Comparison of ENCODE assay signal across 14 mouse cellular contexts in the genomic region with DNA sequence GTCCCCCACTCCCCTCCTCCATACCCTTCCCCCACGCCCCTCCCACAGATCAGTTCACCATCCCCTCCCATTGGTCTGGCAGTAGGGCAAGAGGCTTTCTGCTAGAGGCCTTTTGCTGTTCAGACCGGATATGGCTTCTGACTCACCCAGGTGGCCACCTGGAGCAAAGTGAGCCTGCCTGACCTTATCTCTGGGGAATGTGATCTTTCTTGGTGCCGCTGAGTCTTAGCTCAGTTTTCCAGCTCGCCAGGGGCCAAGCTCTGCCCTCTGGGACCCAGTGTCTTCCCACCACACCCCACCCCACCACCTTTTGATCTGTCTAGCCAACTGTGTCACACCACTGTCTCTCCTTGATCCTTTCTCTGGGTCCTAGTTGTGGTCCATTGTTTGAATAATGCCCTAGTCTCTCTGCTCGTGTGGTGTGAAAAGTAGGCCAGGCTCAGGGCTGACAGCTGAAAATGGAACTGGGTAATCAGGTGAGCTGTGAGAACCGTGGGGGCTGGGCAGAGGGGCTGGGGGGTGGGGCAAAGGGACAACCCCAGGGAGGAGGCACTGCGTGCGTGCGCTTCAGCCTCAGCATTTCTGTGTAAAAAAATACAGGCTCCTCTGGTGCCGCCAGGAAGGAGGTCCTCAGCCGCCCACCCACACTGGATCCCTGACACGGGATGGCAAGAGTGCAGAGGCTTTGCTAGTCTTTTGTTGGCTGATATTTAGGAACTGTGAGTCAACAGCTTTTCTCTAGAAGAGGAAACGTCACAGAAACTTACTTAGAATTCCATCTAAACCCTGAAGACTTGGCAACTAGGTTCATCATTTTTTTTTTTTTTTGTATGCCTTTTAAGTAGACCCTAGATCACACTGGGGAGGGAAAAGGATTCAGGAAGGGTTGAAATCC. TPM values are rescaled to one million over a fixed set of nuclear protein-coding genes. Genes with fewer than 3 reads are reported as not detected.
DNase-seq lines count a peak whose midpoint lies in the region; ATAC-seq and TF ChIP-seq lines count a peak whose summit lies in the region.
"Had no signal": no experiment of that assay in that cellular context is flagged by ENCODE, and none has a peak within 500 bp of the region (broad histone marks: within the 10 kb centered on the region; RNA-seq: fewer than 3 reads in every experiment).

No protein-coding gene starts in this region.

- DNase-seq in kidney, adult 8-10 months: no peak
- peak; percentile 29 for DNase-seq in CD4-positive, CD25-positive, alpha-beta regulatory T cell, adult 2 months (ENCODE audit: low read depth, low spot score)
- DNase-seq in ES-E14 (ENCODE audit: low read depth, low spot score): peak; percentile 54
- no peak for DNase-seq in ovary, adult 18-20 months (ENCODE audit: low spot score)
- no peak for DNase-seq in layer of hippocampus, adult 9-10 months (ENCODE audit: low spot score)
- no peak for DNase-seq in spleen, postnatal 10 days (ENCODE audit: low spot score in 2 of 2)
- DNase-seq: cerebellum, adult 9-11 months; heart, adult 11 months had no signal

- ATAC-seq in kidney, embryonic 14.5 days (ENCODE audit: low FRiP score, low TSS enrichment): peak; percentile 59; the same call in 1 of the 2 replicates
- peak; percentile 51 for ATAC-seq in intestine, embryonic 16.5 days

- no peaks in the 10 kb centered on the region for H3K27me3 ChIP-seq in kidney, embryonic 14.5 days (ENCODE audit: control insufficient read depth, insufficient read depth, low read length)
- H3K27me3 ChIP-seq in intestine, embryonic 16.5 days (replicated peaks; ENCODE audit: control insufficient read depth, insufficient read depth, low read length): no peaks in the 10 kb centered on the region
- H3K27me3 ChIP-seq: embryonic facial prominence, embryonic 12.5 days; limb, embryonic 15.5 days had no signal

- H3K4me1 ChIP-seq in kidney, embryonic 14.5 days (ENCODE audit: control insufficient read depth, insufficient read depth, low read length): no peaks in the 10 kb centered on the region
- H3K4me1 ChIP-seq in ES-E14 (ENCODE audit: control insufficient read depth in 2 of 2, insufficient read depth in 2 of 2, low read length in 2 of 2, poor library complexity in 1 of 2): peaks cover 0 to 15% of the 10 kb centered on the region in 2 experiments; a peak in 1 of 4 replicates
- peaks cover 4% of the 10 kb centered on the region; the same call in 1 of the 2 replicates for H3K4me1 ChIP-seq in intestine, embryonic 16.5 days (ENCODE audit: control insufficient read depth, insufficient read depth, low read length)

- WGBS in kidney, embryonic 14.5 days: 32% methylated on average over 13 of the region's 13 CpGs
- WGBS in intestine, embryonic 16.5 days: 51% methylated on average over 13 of the region's 13 CpGs

- in situ Hi-C loops in ES-E14 (cut with MboI; ENCODE audit: low sequenced_read_pairs in 2 of 2, unreplicated experiment in 2 of 2): no loop called here

- H3K36me3 ChIP-seq in kidney, embryonic 14.5 days (ENCODE audit: control insufficient read depth, insufficient read depth, low read length): peaks cover 13% of the 10 kb centered on the region; the same call in 1 of the 2 replicates
- 0 out of 2 replicates have a peak, but pooled peaks cover 2% of the 10 kb centered on the region for H3K36me3 ChIP-seq in ES-E14 (ENCODE audit: control insufficient read depth, insufficient read depth, low read length, poor library complexity, severe bottlenecking)
- no peaks in the 10 kb centered on the region; the same call in 1 of the 2 replicates for H3K36me3 ChIP-seq in intestine, embryonic 16.5 days (ENCODE audit: control insufficient read depth, insufficient read depth, low read length)

- no peak overlapping the region for H3K27ac ChIP-seq in kidney, embryonic 14.5 days (ENCODE audit: low read depth, low read length)
- peak overlapping the region; percentile 46 for H3K27ac ChIP-seq in ES-E14 (ENCODE audit: insufficient read depth, low read depth, low read length, poor library complexity, severe bottlenecking)
- H3K27ac ChIP-seq in intestine, embryonic 16.5 days (ENCODE audit: low read length): no peak overlapping the region
- H3K27ac ChIP-seq: embryonic facial prominence, embryonic 12.5 days; kidney, postnatal 0 days; limb, embryonic 15.5 days had no signal

- H3K9ac ChIP-seq in kidney, embryonic 14.5 days (ENCODE audit: low read depth, low read length): no peak overlapping the region
- H3K9ac ChIP-seq in ES-E14 (ENCODE audit: insufficient read depth, low read depth, low read length, poor library complexity, severe bottlenecking): no peak overlapping the region
- no peak overlapping the region for H3K9ac ChIP-seq in intestine, embryonic 16.5 days (ENCODE audit: low read depth, low read length)
- H3K9ac ChIP-seq: embryonic facial prominence, embryonic 12.5 days; limb, embryonic 15.5 days had no signal

- H3K9me3 ChIP-seq in kidney, embryonic 14.5 days (ENCODE audit: control insufficient read depth, low read length): no peaks in the 10 kb centered on the region
- no peaks in the 10 kb centered on the region for H3K9me3 ChIP-seq in ES-E14 (ENCODE audit: control insufficient read depth, insufficient read depth, low read depth, low read length)
- no peaks in the 10 kb centered on the region for H3K9me3 ChIP-seq in intestine, embryonic 16.5 days (ENCODE audit: control insufficient read depth, low read length)
- H3K9me3 ChIP-seq: embryonic facial prominence, embryonic 12.5 days; limb, embryonic 15.5 days had no signal

- H3K4me3 ChIP-seq in kidney, embryonic 14.5 days (ENCODE audit: low read length): no peak overlapping the region
- no peak overlapping the region for H3K4me3 ChIP-seq in ES-E14 (ENCODE audit: insufficient read depth in 1 of 2, low read depth in 1 of 2, low read length in 2 of 2, poor library complexity in 1 of 2, severe bottlenecking in 1 of 2)
- no peak overlapping the region for H3K4me3 ChIP-seq in intestine, embryonic 16.5 days (ENCODE audit: low read length)
- H3K4me3 ChIP-seq: embryonic facial prominence, embryonic 12.5 days; left cerebral cortex, adult 2 months; limb, embryonic 15.5 days had no signal

- no peak overlapping the region for H3K4me2 ChIP-seq in kidney, embryonic 14.5 days (replicated peaks; ENCODE audit: low read depth, low read length)
- H3K4me2 ChIP-seq in intestine, embryonic 16.5 days (ENCODE audit: low read depth, low read length): no peak overlapping the region
- H3K4me2 ChIP-seq: embryonic facial prominence, embryonic 12.5 days; limb, embryonic 15.5 days had no signal

TF ChIP-seq in ES-E14, 5 proteins besides CTCF, POLR2A, EP300 and RAD21:
- no peak for TF ChIP-seq ZC3H11A (IDR thresholded peaks at IDR 0.05; ENCODE audit: borderline replicate concordance, low read depth, low read length)
- TF ChIP-seq HCFC1 (IDR thresholded peaks at IDR 0.05; ENCODE audit: borderline replicate concordance, insufficient read depth, low read length): no peak
- TF ChIP-seq ZNF384 (IDR thresholded peaks at IDR 0.05; ENCODE audit: low read depth, low read length): no peak
- no peak for TF ChIP-seq MAFK (IDR thresholded peaks at IDR 0.05; ENCODE audit: insufficient read depth, low read depth, low read length)
- TF ChIP-seq CHD2 (IDR thresholded peaks at IDR 0.05; ENCODE audit: low read depth, low read length): no peak

RNA-seq across cellular contexts. Expression of a gene that starts 10.8 kb away (rescaled TPM):
- 6.3 and 8.4 TPM in 2 replicates for polyA plus RNA-seq in kidney, embryonic 14.5 days (2014; fragmentation: Nextera tagmentation; extraction: Ambion mirVana)
- total RNA-seq in ES-E14 (2012; rRNA removed): 6.6 and 7.6 TPM in 2 replicates
- 13.4 and 14.8 TPM in 2 replicates for polyA plus RNA-seq in intestine, embryonic 16.5 days (2015; fragmentation: Nextera tagmentation; extraction: Ambion mirVana)

RNA-seq across cellular contexts. Expression of a gene that starts 16.2 kb away (rescaled TPM):
- polyA plus RNA-seq in kidney, embryonic 14.5 days (2014; fragmentation: Nextera tagmentation; extraction: Ambion mirVana): 0.18 and 0.30 TPM in 2 replicates
- total RNA-seq in ES-E14 (2012; rRNA removed): 0.37 and 0.62 TPM in 2 replicates
- polyA plus RNA-seq in intestine, embryonic 16.5 days (2015; fragmentation: Nextera tagmentation; extraction: Ambion mirVana): 0.44 and 0.68 TPM in 2 replicates

RNA-seq across cellular contexts. Expression of a gene that starts 51.4 kb away (rescaled TPM):
- 1.6 and 1.8 TPM in 2 replicates for polyA plus RNA-seq in kidney, embryonic 14.5 days (2014; fragmentation: Nextera tagmentation; extraction: Ambion mirVana)
- 0.09 TPM in 1 of 2 replicates, not detected in the other for total RNA-seq in ES-E14 (2012; rRNA removed)
- 2.6 and 2.8 TPM in 2 replicates for polyA plus RNA-seq in intestine, embryonic 16.5 days (2015; fragmentation: Nextera tagmentation; extraction: Ambion mirVana)

Comparison
In these comparisons a context has a peak if more than half of its experiments do, and no peak if none do; other contexts are left out.
1. DNase-seq: peak in CD4-positive, CD25-positive, alpha-beta regulatory T cell, adult 2 months (single experiment) and ES-E14 (single experiment); none in kidney, adult 8-10 months (0 of 2), ovary, adult 18-20 months (single experiment), layer of hippocampus, adult 9-10 months (single experiment) and spleen, postnatal 10 days (0 of 2).